Mouse (Mus musculus) heart, embryonic 10.5 days (tissue): ENCODE data around the gene Gm44596. TPM values are rescaled to one million over a fixed set of nuclear protein-coding genes. Genes with fewer than 3 reads are reported as not detected.

Experiments used
- DNase-seq: peaks from one replicate; pipeline ENCODE4 v3.0.0-alpha.2; 2017; ENCODE audit warnings: low spot score
- H3K27ac ChIP-seq: fragments of 300-500 bp; sonication (generic); 2 replicates; pipeline ENCODE4 v1.5.1; 2016; ENCODE audit warnings: mild to moderate bottlenecking
- H3K27me3 ChIP-seq: fragments of 300-500 bp; sonication (generic); 2 replicates; pipeline ENCODE4 v1.6.1; 2016; ENCODE audit warnings: mild to moderate bottlenecking; ENCODE audit not compliant: poor library complexity, insufficient read depth, severe bottlenecking
- H3K36me3 ChIP-seq: fragments of 300-500 bp; sonication (generic); 2 replicates; pipeline ENCODE4 v1.6.1; 2016; ENCODE audit warnings: mild to moderate bottlenecking, moderate library complexity
- H3K4me1 ChIP-seq: fragments of 300-500 bp; sonication (generic); 2 replicates; pipeline ENCODE4 v1.6.1; 2016; ENCODE audit warnings: mild to moderate bottlenecking
- H3K4me3 ChIP-seq: fragments of 300-500 bp; sonication (generic); 2 replicates; pipeline ENCODE4 v1.5.1; 2016; ENCODE audit warnings: mild to moderate bottlenecking, moderate library complexity
- H3K9me3 ChIP-seq: fragments of 300-500 bp; sonication (generic); 2 replicates; pipeline ENCODE4 v1.6.1; 2016; ENCODE audit warnings: mild to moderate bottlenecking, moderate library complexity
- WGBS: fragments of 180-500 bp; shearing (Covaris S2); methylation state at CpG from one replicate; pipeline ENCODE4 v1.1.7; 2016; 5-methylcytosine and 5-hydroxymethylcytosine counted together
- polyA plus RNA-seq: library from polyadenylated mRNA; unstranded; fragments of >200 nt; fragmentation: Nextera tagmentation; extraction: Ambion mirVana; gene quantifications from 2 replicates; pipeline ENCODE4 v1.2.1, GENCODE M21; 2016

The Gm44596 gene
- polyA plus RNA-seq, result not detected in 2 replicates

- Histone ChIP-seq H3K4me3 (no peak within 1 kb of the TSS), H3K27ac (no peak within 1 kb of the TSS), H3K27me3 (no peaks in the 10 kb centered on the region), H3K9me3 (no peaks in the 10 kb centered on the region), H3K36me3 (peaks cover 67% of the 10 kb centered on the region), H3K4me1 (peaks cover 9% of the 10 kb centered on the region; the same call in 1 of the 2 replicates)
- DNase-seq, result peak; percentile 85
- 38% methylated on average over 6 of the region's 6 CpGs for WGBS
Observed at GRCm38 (mm10) chr6:128375192-128375591, at the start of gene Gm44596, which contains the start of gene Tex52. Gene Gm44596 (plus strand): TSS chr6:128375503. Gene Tex52 (plus strand): TSS chr6:128375456.

- WGBS, result 27% methylated on average over 12 of the region's 12 CpGs
- Histone ChIP-seq H3K4me1 (peaks cover 22% of the 10 kb centered on the region), H3K9me3 (peaks cover 9% of the 10 kb centered on the region; the same call in 1 of the 2 replicates), H3K27me3 (no peaks in the 10 kb centered on the region), H3K4me3 (no peak overlapping the region), H3K36me3 (peaks cover 48% of the 10 kb centered on the region), H3K27ac (peak overlapping the region; percentile 62)
- DNase-seq, result peak; percentile 86
Observed at GRCm38 (mm10) chr6:128334397-128335124, 40.7 kb upstream of the Gm44596 start.

GRCm38 (mm10) chr6:128337467-128337866 lies 37.8 kb upstream of the Gm44596 start:
- H3K27ac ChIP-seq, result no peak overlapping the region
- peaks cover 30% of the 10 kb centered on the region for H3K36me3 ChIP-seq
- WGBS, result 85% methylated on average over 7 of the region's 7 CpGs
- no peaks in the 10 kb centered on the region for H3K9me3 ChIP-seq
- H3K4me3 ChIP-seq, result no peak overlapping the region
- H3K27me3 ChIP-seq, result no peaks in the 10 kb centered on the region
- H3K4me1 ChIP-seq, result peaks cover 26% of the 10 kb centered on the region
- no peak for DNase-seq

- Histone ChIP-seq H3K4me3 (no peak overlapping the region), H3K9me3 (no peaks in the 10 kb centered on the region), H3K27me3 (no peaks in the 10 kb centered on the region), H3K27ac (0 out of 2 replicates have a peak overlapping the region, but pooled peaks have one; percentile 22), H3K4me1 (peaks cover 31% of the 10 kb centered on the region), H3K36me3 (peaks cover 22% of the 10 kb centered on the region)
- DNase-seq, result no peak
- WGBS, result 53% methylated on average over 5 of the region's 5 CpGs
Observed at GRCm38 (mm10) chr6:128338876-128339275, 36.4 kb upstream of the Gm44596 start.

- H3K36me3 ChIP-seq, result peaks cover 12% of the 10 kb centered on the region
- no peaks in the 10 kb centered on the region for H3K9me3 ChIP-seq
- no peak overlapping the region for H3K27ac ChIP-seq
- H3K27me3 ChIP-seq, result no peaks in the 10 kb centered on the region
- H3K4me1 ChIP-seq, result peaks cover 20% of the 10 kb centered on the region
- H3K4me3 ChIP-seq, result no peak overlapping the region
- DNase-seq, result no peak
- 93% methylated on average over 11 of the region's 11 CpGs for WGBS
Observed at GRCm38 (mm10) chr6:128341956-128342723, 33.2 kb upstream of the Gm44596 start.

- peaks cover 11% of the 10 kb centered on the region for H3K36me3 ChIP-seq
- no peaks in the 10 kb centered on the region for H3K27me3 ChIP-seq
- no peak for DNase-seq
- no peak overlapping the region for H3K4me3 ChIP-seq
- H3K9me3 ChIP-seq, result no peaks in the 10 kb centered on the region
- H3K4me1 ChIP-seq, result peaks cover 7% of the 10 kb centered on the region; the same call in 1 of the 2 replicates
- WGBS, result 88% methylated on average over 10 of the region's 10 CpGs
- H3K27ac ChIP-seq, result no peak overlapping the region
Observed at GRCm38 (mm10) chr6:128345623-128346022, 29.7 kb upstream of the Gm44596 start.

- Histone ChIP-seq H3K27ac (no peak overlapping the region), H3K9me3 (no peaks in the 10 kb centered on the region), H3K36me3 (peaks cover 17% of the 10 kb centered on the region), H3K4me1 (peaks cover 7% of the 10 kb centered on the region; the same call in 1 of the 2 replicates), H3K27me3 (no peaks in the 10 kb centered on the region), H3K4me3 (no peak overlapping the region)
- 91% methylated on average over 6 of the region's 6 CpGs for WGBS
- DNase-seq, result no peak
Observed at GRCm38 (mm10) chr6:128346782-128347181, 28.5 kb upstream of the Gm44596 start.

- H3K4me3 ChIP-seq, result no peak overlapping the region
- 60% methylated on average over 7 of the region's 7 CpGs for WGBS
- no peaks in the 10 kb centered on the region for H3K27me3 ChIP-seq
- H3K9me3 ChIP-seq, result no peaks in the 10 kb centered on the region
- H3K4me1 ChIP-seq, result peaks cover 5% of the 10 kb centered on the region; the same call in 1 of the 2 replicates
- peak overlapping the region; percentile 59 for H3K27ac ChIP-seq
- H3K36me3 ChIP-seq, result peaks cover 13% of the 10 kb centered on the region
- DNase-seq, result no peak
Observed at GRCm38 (mm10) chr6:128349711-128350110, 25.6 kb upstream of the Gm44596 start.

GRCm38 (mm10) chr6:128354140-128354539 lies 21.2 kb upstream of the Gm44596 start:
- peaks cover 7% of the 10 kb centered on the region; the same call in 1 of the 2 replicates for H3K4me1 ChIP-seq
- WGBS, result 69% methylated on average over 3 of the region's 3 CpGs
- no peak for DNase-seq
- no peaks in the 10 kb centered on the region for H3K9me3 ChIP-seq
- no peak overlapping the region for H3K27ac ChIP-seq
- no peaks in the 10 kb centered on the region for H3K27me3 ChIP-seq
- H3K4me3 ChIP-seq, result no peak overlapping the region
- peaks cover 39% of the 10 kb centered on the region for H3K36me3 ChIP-seq

GRCm38 (mm10) chr6:128355201-128355681 lies 20.1 kb upstream of the Gm44596 start:
- H3K9me3 ChIP-seq, result no peaks in the 10 kb centered on the region
- H3K27me3 ChIP-seq, result no peaks in the 10 kb centered on the region
- DNase-seq, result no peak
- H3K4me3 ChIP-seq, result peak overlapping the region; percentile 88
- peak overlapping the region; percentile 91 for H3K27ac ChIP-seq
- H3K36me3 ChIP-seq, result peaks cover 39% of the 10 kb centered on the region
- WGBS, result 0% methylated on average over 28 of the region's 28 CpGs
- H3K4me1 ChIP-seq, result peaks cover 9% of the 10 kb centered on the region; the same call in 1 of the 2 replicates

GRCm38 (mm10) chr6:128355726-128356416 lies 19.4 kb upstream of the Gm44596 start, which contains the start of gene Tulp3:
Gene Tulp3 (minus strand): TSS chr6:128355851.
- WGBS, result under 1% methylated on average over 42 of the region's 42 CpGs
- H3K27ac ChIP-seq, result peak within 1 kb of the TSS; percentile 91

GRCm38 (mm10) chr6:128358999-128359398 lies 16.3 kb upstream of the Gm44596 start:
- DNase-seq, result peak; percentile 79
- 42% methylated on average over 2 of the region's 2 CpGs for WGBS
- Histone ChIP-seq H3K4me1 (peaks cover 22% of the 10 kb centered on the region), H3K36me3 (peaks cover 28% of the 10 kb centered on the region), H3K4me3 (no peak overlapping the region), H3K27ac (no peak overlapping the region), H3K9me3 (no peaks in the 10 kb centered on the region), H3K27me3 (no peaks in the 10 kb centered on the region)

More at GRCm38 (mm10) chr6:128355726-128356416, 19.4 kb upstream of the Gm44596 start, which contains the start of gene Tulp3:
- H3K9me3 ChIP-seq, result no peaks in the 10 kb centered on the region
- peaks cover 9% of the 10 kb centered on the region; the same call in 1 of the 2 replicates for H3K4me1 ChIP-seq
- no peaks in the 10 kb centered on the region for H3K27me3 ChIP-seq
- DNase-seq, result peak; percentile 98
- peak within 1 kb of the TSS; percentile 88 for H3K4me3 ChIP-seq
- peaks cover 34% of the 10 kb centered on the region for H3K36me3 ChIP-seq
